Mouse (Mus musculus) adrenal gland, postnatal 4 days (tissue): Measurements from ENCODE around the gene Urm1. TPM values are rescaled to one million over a fixed set of nuclear protein-coding genes. Genes with fewer than 3 reads are reported as not detected.

Experiments
- DNase-seq, 2 experiments: peaks; one replicate each; pipeline ENCODE4 v3.0.0; 2021 to 2022; ENCODE audit warnings: low spot score in 2 of 2, mixed read lengths in 2 of 2
- total RNA-seq, 2 experiments: library from RNA; stranded (reverse); gene quantifications; 2 replicates each; pipeline ENCODE4 v1.2.3; 2021

Urm1 gene
- total RNA-seq, 2 experiments from 2014 or later = 49.5 to 55.6 TPM

GRCm38 (mm10) chr2:29826926-29827708, 7.2 kb downstream of the Urm1 start:
- peak; percentile 72 to 87 for DNase-seq

- no peak for DNase-seq
These were observed 7.8 kb downstream of the Urm1 start for GRCm38 (mm10) chr2:29827709-29828024.

GRCm38 (mm10) chr2:29831106-29831505, 11.2 kb downstream of the Urm1 start:
- no peak for DNase-seq

GRCm38 (mm10) chr2:29833796-29834195, 13.9 kb downstream of the Urm1 start:
- DNase-seq = no peak

- no peak for DNase-seq
These were observed 15.6 kb downstream of the Urm1 start for GRCm38 (mm10) chr2:29835391-29835899.

GRCm38 (mm10) chr2:29839460-29839859, 19.6 kb downstream of the Urm1 start:
- no peak for DNase-seq

- no peak for DNase-seq
These were observed 23.6 kb downstream of the Urm1 start for GRCm38 (mm10) chr2:29843231-29844105.

- DNase-seq = no peak
These were observed 24.2 kb downstream of the Urm1 start for GRCm38 (mm10) chr2:29844115-29844514.

GRCm38 (mm10) chr2:29844661-29845060, 24.8 kb downstream of the Urm1 start:
- DNase-seq = no peak

- no peak for DNase-seq
These were observed 25.8 kb downstream of the Urm1 start for GRCm38 (mm10) chr2:29845636-29846035.

GRCm38 (mm10) chr2:29846061-29846853, 26.4 kb downstream of the Urm1 start:
- no peak for DNase-seq

- DNase-seq = no peak
These were observed 27.0 kb downstream of the Urm1 start for GRCm38 (mm10) chr2:29846911-29847310.

- no peak for DNase-seq
These were observed 29.2 kb downstream of the Urm1 start for GRCm38 (mm10) chr2:29849041-29849440.

- DNase-seq = no peak
These were observed 30.1 kb downstream of the Urm1 start for GRCm38 (mm10) chr2:29849841-29850480.

- DNase-seq = no peak
These were observed 33.1 kb downstream of the Urm1 start for GRCm38 (mm10) chr2:29852957-29853485.

GRCm38 (mm10) chr2:29853736-29854135, 33.9 kb downstream of the Urm1 start:
- no peak for DNase-seq

- DNase-seq = no peak
These were observed 35.8 kb downstream of the Urm1 start for GRCm38 (mm10) chr2:29855585-29856210.

GRCm38 (mm10) chr2:29856451-29857260, 36.8 kb downstream of the Urm1 start:
- no peak for DNase-seq

- no peak for DNase-seq
These were observed 37.5 kb downstream of the Urm1 start for GRCm38 (mm10) chr2:29857341-29857740.
